Mouse (Mus musculus) ES-Bruce4 (cell line): ENCODE data around the gene Pkib.

Experiments
- CTCF ChIP-seq: IDR thresholded peaks from one replicate; pipeline ENCODE4 v1.8.1; 2011; ENCODE audit warnings: low read depth, low read length
- EP300 ChIP-seq: IDR thresholded peaks from 2 replicates; pipeline ENCODE4 v1.6.1; 2011; ENCODE audit warnings: low read depth, low read length; ENCODE audit not compliant: insufficient read depth
- POLR2A ChIP-seq: IDR thresholded peaks from one replicate; pipeline ENCODE4 v1.8.1; 2011; ENCODE audit warnings: low read length; ENCODE audit not compliant: insufficient read depth

- TF ChIP-seq POLR2A, result no peak
- no peak for TF ChIP-seq CTCF
- no peak for TF ChIP-seq EP300
Observed at GRCm38 (mm10) chr10:57664253-57664652, 32.5 kb downstream of the Pkib start.
